Mouse (Mus musculus): ENCODE data around the gene Grin3b. TPM values are rescaled to one million over a fixed set of nuclear protein-coding genes. Genes with fewer than 3 reads are reported as not detected.
"Not testable (repeated sequence)": the region's sequence is repeated elsewhere in the genome, so short reads cannot be mapped to it uniquely, and the experiment has no call there.

Grin3b gene
- polyA plus RNA-seq, 1 experiment from 2014 or later: 0.44 TPM

DNA sequence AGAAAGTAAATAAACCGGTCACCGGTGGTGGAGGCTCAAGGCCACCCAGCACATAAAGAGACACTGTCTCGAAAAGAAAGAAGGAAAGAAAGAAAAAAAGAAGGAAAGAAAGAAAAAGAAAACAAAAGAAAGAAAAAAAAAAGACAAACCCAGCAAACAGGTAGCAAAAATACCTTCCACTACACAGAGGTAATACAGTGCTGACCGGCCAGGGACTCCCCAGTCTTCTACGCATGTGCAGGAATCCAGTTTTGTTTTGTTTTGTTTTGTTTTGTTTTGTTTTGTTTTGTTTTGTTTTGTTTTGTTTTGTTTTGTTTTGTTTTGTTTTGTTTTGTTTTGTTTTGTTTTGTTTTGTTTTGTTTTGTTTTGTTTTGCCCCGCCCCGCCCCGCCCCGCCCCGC is 11.1 kb upstream of the Grin3b start:
- peaks cover 55% of the 10 kb centered on the region for H3K4me1 ChIP-seq
- not testable (repeated sequence) for H3K27me3 ChIP-seq (replicated peaks; ENCODE audit: low read depth, poor library complexity, severe bottlenecking); DNase-seq (ENCODE audit: low spot score); H3K27ac ChIP-seq (replicated peaks); H3K9me3 ChIP-seq
- WGBS: 36% methylated on average over 10 of the region's 10 CpGs
- peaks cover 34% of the 10 kb centered on the region for H3K36me3 ChIP-seq (replicated peaks)
- peak overlapping the region; percentile 99 for H3K4me3 ChIP-seq

DNA sequence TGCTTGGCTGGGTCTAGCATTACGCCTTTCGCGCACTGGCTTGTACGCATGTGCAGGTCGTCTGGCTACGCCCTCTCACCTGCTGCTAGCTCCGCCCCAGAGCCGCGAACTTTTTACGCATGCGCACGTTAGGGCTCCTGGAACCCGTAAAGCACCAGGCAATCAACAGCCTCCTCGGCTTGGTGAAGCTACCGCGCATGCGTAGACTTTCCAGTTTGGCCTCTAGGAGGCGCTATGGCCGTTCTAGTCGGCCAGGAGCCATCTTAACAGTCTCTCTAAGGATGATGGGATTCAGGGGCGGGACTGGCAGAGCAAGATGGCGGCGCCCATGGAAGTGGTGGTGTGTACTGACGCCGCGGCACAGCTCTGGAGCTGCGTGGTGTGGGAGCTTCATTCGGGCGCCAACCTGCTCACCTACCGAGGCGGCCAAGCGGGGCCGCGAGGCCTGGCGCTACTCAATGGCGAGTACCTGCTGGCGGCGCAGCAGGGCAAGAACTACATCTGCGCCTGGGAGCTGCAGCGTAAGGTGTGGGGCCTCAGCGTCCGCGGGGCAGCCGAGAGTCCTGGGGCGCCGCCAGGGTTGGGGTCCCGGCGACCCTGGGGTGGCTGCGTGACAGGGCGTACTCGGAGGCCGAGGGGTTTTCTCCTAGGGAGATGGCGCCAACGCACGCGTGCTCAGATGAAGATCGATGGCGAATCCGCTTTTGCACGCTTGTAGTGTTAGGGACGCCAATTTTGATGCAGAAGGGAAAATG is 10.5 kb upstream of the Grin3b start, which contains the start of gene Wdr18:
Gene Wdr18 (plus strand): TSS at position 306 of the 755 bp plus-strand sequence.
- Histone ChIP-seq H3K27ac (replicated peaks) (peak within 1 kb of the TSS; percentile 89), H3K9me3 (no peaks in the 10 kb centered on the region), H3K36me3 (replicated peaks) (peaks cover 41% of the 10 kb centered on the region), H3K4me1 (peaks cover 53% of the 10 kb centered on the region), H3K27me3 (replicated peaks; ENCODE audit: low read depth, poor library complexity, severe bottlenecking) (no peaks in the 10 kb centered on the region), H3K4me3 (peak within 1 kb of the TSS; percentile 99)
- WGBS: under 1% methylated on average over 61 of the region's 61 CpGs
- DNase-seq (ENCODE audit: low spot score): peak; percentile 100

DNA sequence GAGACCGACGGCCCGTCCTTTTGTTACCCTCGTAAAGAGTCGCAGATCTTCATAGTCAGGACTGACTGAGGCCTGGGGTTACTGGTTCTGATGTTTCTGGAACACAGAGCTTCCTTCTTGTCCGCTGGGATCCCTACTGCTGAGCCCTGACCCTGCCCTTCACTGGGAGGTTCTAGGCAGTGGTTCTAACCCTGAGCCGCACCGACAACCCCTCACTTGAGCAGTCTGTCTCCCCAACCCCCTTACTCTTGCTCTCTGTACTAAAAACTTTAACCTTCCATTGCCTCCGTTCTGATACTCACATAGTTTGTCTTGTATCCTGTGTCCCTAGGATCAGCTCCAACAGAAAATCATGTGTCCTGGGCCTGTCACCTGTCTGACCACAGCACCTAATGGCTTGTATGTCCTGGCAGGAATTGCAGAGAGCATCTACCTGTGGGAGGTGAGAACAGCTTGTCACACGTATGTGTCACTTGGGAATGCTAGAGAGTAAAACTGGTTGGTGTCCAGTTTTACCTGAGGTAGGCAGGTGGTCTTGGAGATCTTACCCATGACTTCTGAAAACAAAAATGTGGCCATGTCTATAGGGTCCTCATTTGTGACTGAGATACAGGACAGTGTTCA is 9.7 kb upstream of the Grin3b start:
- Histone ChIP-seq H3K27ac (replicated peaks) (peak overlapping the region; percentile 89), H3K4me1 (peaks cover 45% of the 10 kb centered on the region), H3K4me3 (peak overlapping the region; percentile 99), H3K9me3 (no peaks in the 10 kb centered on the region), H3K27me3 (replicated peaks; ENCODE audit: low read depth, poor library complexity, severe bottlenecking) (no peaks in the 10 kb centered on the region), H3K36me3 (replicated peaks) (peaks cover 48% of the 10 kb centered on the region)
- DNase-seq (ENCODE audit: low spot score): no peak
- 17% methylated on average over 10 of the region's 10 CpGs for WGBS

DNA sequence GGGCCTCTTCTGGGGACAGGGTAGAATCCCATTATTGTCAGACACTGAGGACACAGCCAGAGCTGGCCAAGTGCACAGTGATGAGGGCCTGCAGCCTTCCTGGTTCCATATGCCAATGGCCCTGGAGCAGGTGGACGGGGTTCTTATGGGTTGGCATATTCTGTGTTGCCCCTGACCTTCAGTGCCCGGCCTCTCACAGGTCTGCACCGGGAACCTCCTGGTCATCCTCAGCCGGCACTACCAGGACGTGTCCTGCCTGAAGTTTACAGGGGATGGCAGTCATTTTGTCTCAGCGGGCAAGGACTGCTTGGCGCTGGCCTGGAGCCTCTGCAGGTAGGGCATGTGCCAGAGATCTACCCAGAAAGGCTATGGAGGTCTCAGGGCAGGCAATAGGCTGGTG is 5.8 kb upstream of the Grin3b start:
- no peak overlapping the region for H3K27ac ChIP-seq (replicated peaks)
- no peaks in the 10 kb centered on the region for H3K9me3 ChIP-seq
- H3K4me1 ChIP-seq: peaks cover 19% of the 10 kb centered on the region
- DNase-seq (ENCODE audit: low spot score): no peak
- peaks cover 79% of the 10 kb centered on the region for H3K36me3 ChIP-seq (replicated peaks)
- peaks cover 15% of the 10 kb centered on the region for H3K27me3 ChIP-seq (replicated peaks; ENCODE audit: low read depth, poor library complexity, severe bottlenecking)
- 93% methylated on average over 7 of the region's 7 CpGs for WGBS
- no peak overlapping the region for H3K4me3 ChIP-seq

DNA sequence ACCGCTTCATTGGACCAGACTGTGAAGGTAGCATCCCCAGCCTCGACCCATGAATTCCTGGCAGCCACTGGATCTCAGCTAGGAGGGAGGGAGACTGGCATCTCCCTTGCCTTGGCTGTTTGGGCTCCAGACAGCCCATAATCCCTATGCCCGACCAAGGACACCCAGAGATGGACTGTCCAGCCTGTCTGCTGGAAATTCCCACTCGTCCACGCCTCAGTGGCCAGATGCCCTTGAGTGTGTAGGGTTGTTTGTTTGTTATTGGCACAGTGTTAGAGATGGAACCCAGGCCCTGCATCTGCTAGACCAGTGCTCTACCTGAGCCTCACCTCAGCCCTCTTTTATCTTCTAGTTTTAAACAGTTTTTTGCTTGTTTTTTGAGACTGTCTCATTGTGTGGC is 5.2 kb upstream of the Grin3b start:
- no peak overlapping the region for H3K27ac ChIP-seq (replicated peaks)
- DNase-seq (ENCODE audit: low spot score): no peak
- 93% methylated on average over 5 of the region's 5 CpGs for WGBS
- H3K36me3 ChIP-seq (replicated peaks): peaks cover 79% of the 10 kb centered on the region
- H3K4me1 ChIP-seq: peaks cover 16% of the 10 kb centered on the region
- no peaks in the 10 kb centered on the region for H3K9me3 ChIP-seq
- H3K27me3 ChIP-seq (replicated peaks; ENCODE audit: low read depth, poor library complexity, severe bottlenecking): peaks cover 21% of the 10 kb centered on the region
- no peak overlapping the region for H3K4me3 ChIP-seq

DNA sequence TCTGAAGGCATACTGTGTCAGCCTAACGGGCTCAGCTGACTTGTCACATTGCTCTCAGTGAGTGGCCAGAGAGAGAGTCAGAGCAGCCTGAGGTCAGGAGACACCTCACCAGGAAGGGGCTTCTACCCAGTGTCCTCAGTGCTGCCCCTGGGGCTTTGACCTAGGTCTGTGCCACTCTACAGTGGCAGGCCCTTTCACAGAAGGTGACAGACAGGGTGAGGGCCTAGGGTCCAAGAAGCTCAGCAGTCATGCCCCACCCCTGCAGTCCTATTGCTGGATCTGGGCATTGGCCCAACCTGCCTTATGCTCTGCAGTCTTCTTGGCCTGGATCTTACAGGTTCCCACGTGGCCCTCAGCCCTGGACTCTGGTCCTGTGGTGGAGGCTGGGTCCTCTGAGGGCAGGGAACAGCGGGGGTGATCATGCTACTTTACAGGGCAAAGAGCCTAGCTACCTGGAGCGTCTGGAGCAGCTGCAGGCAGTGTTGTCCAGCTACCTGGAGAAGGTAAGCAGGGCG is 3.6 kb upstream of the Grin3b start:
- H3K4me3 ChIP-seq: no peak overlapping the region

DNA sequence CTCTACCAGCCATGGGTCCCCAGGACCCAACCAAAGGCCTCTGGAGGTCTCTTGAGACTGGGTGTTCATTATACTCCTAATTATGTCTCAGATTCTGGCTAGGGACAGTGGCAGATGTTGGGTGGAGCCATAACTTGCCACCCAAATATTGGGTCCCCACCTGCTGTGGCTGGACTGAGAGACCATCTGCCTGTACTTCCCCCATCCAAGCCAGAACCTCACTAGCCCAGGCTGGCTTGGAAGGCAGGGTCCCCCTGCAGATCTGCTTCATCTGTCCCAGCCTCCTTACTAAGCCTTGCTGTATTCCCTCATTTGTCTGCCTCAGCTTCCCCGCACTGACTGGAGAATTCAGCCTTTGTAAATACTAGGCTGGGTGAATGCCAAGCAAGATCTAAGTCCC is 2.3 kb upstream of the Grin3b start:
- H3K4me3 ChIP-seq: no peak overlapping the region
- H3K36me3 ChIP-seq (replicated peaks): peaks cover 57% of the 10 kb centered on the region
- DNase-seq (ENCODE audit: low spot score): no peak
- WGBS: 94% methylated on average over 1 of the region's 1 CpGs
- no peak overlapping the region for H3K27ac ChIP-seq (replicated peaks)
- H3K9me3 ChIP-seq: no peaks in the 10 kb centered on the region
- H3K27me3 ChIP-seq (replicated peaks; ENCODE audit: low read depth, poor library complexity, severe bottlenecking): peaks cover 50% of the 10 kb centered on the region
- H3K4me1 ChIP-seq: peaks cover 15% of the 10 kb centered on the region

More for the DNA sequence above, 3.6 kb upstream of the Grin3b start:
- WGBS: 91% methylated on average over 5 of the region's 5 CpGs
- H3K27ac ChIP-seq (replicated peaks): no peak overlapping the region
- H3K4me1 ChIP-seq: peaks cover 15% of the 10 kb centered on the region
- peaks cover 69% of the 10 kb centered on the region for H3K36me3 ChIP-seq (replicated peaks)
- peaks cover 38% of the 10 kb centered on the region for H3K27me3 ChIP-seq (replicated peaks; ENCODE audit: low read depth, poor library complexity, severe bottlenecking)
- no peak for DNase-seq (ENCODE audit: low spot score)
- no peaks in the 10 kb centered on the region for H3K9me3 ChIP-seq

DNA sequence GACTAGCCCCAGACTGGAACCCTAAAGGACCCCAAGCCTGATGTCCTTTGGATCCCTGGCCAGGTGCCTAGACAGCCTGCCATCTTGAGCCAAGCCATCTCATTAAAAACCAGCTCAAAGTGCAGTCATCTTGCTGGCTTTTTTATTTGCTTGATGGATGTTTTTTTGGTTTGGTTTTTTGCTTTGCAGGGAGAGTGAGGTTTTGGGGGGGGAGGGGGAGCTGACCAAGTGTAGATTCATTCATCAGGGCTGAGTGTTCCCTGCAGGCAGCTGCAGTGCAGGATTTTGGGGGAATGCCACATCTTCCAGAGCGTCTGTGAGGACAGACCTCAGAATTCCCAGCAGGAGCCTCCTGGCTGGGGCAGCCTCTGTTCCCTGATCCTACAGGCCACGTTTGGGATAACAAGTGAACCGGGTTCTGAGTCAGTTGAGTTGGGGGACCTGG is 1.4 kb upstream of the Grin3b start:
- DNase-seq (ENCODE audit: low spot score): no peak
- 13% methylated on average over 3 of the region's 3 CpGs for WGBS
- Histone ChIP-seq H3K36me3 (replicated peaks) (peaks cover 54% of the 10 kb centered on the region), H3K27ac (replicated peaks) (no peak overlapping the region), H3K9me3 (no peaks in the 10 kb centered on the region), H3K27me3 (replicated peaks; ENCODE audit: low read depth, poor library complexity, severe bottlenecking) (peaks cover 57% of the 10 kb centered on the region), H3K4me1 (peaks cover 15% of the 10 kb centered on the region), H3K4me3 (no peak overlapping the region)

DNA sequence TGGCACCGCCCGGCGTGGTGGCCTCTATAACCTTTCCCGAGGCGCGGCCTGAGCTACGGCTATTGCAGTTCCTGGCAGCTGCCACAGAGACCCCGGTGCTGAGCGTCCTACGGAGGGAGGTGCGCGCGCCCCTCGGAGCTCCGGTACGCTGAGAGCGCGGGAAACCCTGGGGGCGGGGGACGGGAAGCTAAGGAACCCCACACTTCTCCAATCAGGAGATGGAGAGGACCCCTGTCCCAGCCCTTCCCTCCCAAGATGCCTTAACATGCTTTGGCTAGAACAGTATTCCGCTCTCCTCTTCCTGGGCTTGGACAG is 625 bp downstream of the Grin3b start:
- Histone ChIP-seq H3K4me1 (peaks cover 15% of the 10 kb centered on the region), H3K9me3 (no peaks in the 10 kb centered on the region), H3K27me3 (replicated peaks; ENCODE audit: low read depth, poor library complexity, severe bottlenecking) (peaks cover 57% of the 10 kb centered on the region), H3K27ac (replicated peaks) (peak overlapping the region; percentile 79), H3K36me3 (replicated peaks) (peaks cover 54% of the 10 kb centered on the region), H3K4me3 (peak overlapping the region; percentile 65)
- peak; percentile 74 for DNase-seq (ENCODE audit: low spot score)
- WGBS: 5% methylated on average over 21 of the region's 21 CpGs

DNA sequence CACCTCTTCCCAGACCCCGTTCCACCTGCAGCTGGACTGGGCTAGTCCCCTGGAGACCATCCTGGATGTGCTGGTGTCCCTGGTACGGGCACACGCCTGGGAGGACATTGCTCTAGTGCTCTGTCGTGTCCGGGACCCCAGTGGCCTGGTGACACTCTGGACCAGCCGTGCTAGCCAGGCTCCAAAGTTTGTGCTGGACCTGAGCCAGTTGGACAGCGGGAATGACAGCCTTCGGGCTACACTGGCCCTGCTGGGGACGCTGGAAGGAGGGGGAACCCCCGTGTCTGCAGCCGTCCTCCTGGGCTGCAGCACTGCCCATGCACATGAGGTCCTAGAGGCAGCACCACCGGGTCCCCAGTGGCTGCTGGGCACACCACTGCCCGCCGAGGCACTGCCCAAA is 2.3 kb downstream of the Grin3b start:
- peaks cover 15% of the 10 kb centered on the region for H3K4me1 ChIP-seq
- H3K27me3 ChIP-seq (replicated peaks; ENCODE audit: low read depth, poor library complexity, severe bottlenecking): peaks cover 69% of the 10 kb centered on the region
- H3K9me3 ChIP-seq: no peaks in the 10 kb centered on the region; the same call in 1 of the 2 replicates
- DNase-seq (ENCODE audit: low spot score): no peak
- 70% methylated on average over 14 of the region's 14 CpGs for WGBS
- H3K4me3 ChIP-seq: no peak overlapping the region
- peaks cover 54% of the 10 kb centered on the region for H3K36me3 ChIP-seq (replicated peaks)
- no peak overlapping the region for H3K27ac ChIP-seq (replicated peaks)

DNA sequence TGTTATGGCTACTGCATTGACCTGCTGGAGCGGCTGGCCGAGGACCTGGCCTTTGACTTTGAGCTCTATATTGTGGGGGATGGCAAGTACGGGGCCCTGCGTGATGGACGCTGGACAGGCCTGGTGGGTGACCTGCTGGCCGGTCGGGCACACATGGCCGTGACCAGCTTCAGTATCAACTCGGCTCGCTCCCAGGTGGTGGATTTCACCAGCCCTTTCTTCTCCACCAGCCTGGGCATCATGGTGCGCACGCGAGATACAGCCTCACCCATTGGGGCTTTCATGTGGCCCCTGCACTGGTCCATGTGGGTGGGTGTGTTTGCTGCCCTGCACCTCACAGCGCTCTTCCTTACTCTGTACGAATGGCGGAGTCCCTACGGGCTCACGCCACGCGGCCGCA is 3.6 kb downstream of the Grin3b start:
- Histone ChIP-seq H3K36me3 (replicated peaks) (peaks cover 56% of the 10 kb centered on the region), H3K4me3 (no peak overlapping the region), H3K9me3 (no peaks in the 10 kb centered on the region; the same call in 1 of the 2 replicates), H3K27ac (replicated peaks) (no peak overlapping the region), H3K27me3 (replicated peaks; ENCODE audit: low read depth, poor library complexity, severe bottlenecking) (peaks cover 60% of the 10 kb centered on the region), H3K4me1 (peaks cover 15% of the 10 kb centered on the region)
- WGBS: 89% methylated on average over 21 of the region's 21 CpGs
- no peak for DNase-seq (ENCODE audit: low spot score)

DNA sequence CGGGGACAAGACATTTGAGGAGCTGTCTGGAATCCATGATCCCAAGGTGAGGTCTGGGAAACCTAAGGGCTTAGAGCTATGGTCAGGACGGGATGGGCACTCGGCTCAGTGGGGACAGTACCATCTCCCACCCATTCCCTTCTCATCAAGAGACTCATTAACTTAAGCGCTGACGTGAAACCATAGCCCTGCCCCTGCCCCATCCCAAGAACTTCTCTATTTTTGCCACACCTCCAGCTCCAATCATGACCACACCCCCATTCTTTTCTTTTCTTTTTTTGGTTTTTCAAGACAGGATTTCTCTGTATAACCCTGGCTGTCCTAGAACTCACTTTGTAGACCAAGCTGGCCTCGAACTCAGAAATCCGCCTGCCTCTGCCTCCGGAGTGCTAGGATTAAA is 4.2 kb downstream of the Grin3b start:
- WGBS: 89% methylated on average over 8 of the region's 8 CpGs
- H3K9me3 ChIP-seq: no peaks in the 10 kb centered on the region; the same call in 1 of the 2 replicates
- H3K27me3 ChIP-seq (replicated peaks; ENCODE audit: low read depth, poor library complexity, severe bottlenecking): peaks cover 54% of the 10 kb centered on the region
- no peak for DNase-seq (ENCODE audit: low spot score)
- 0 out of 2 replicates have a peak overlapping the region, but pooled peaks have one; percentile 3 for H3K4me3 ChIP-seq
- peaks cover 16% of the 10 kb centered on the region for H3K4me1 ChIP-seq
- no peak overlapping the region for H3K27ac ChIP-seq (replicated peaks)
- peaks cover 62% of the 10 kb centered on the region for H3K36me3 ChIP-seq (replicated peaks)

All from embryonic facial prominence, embryonic 10.5 days (tissue).